In the genomic region with DNA sequence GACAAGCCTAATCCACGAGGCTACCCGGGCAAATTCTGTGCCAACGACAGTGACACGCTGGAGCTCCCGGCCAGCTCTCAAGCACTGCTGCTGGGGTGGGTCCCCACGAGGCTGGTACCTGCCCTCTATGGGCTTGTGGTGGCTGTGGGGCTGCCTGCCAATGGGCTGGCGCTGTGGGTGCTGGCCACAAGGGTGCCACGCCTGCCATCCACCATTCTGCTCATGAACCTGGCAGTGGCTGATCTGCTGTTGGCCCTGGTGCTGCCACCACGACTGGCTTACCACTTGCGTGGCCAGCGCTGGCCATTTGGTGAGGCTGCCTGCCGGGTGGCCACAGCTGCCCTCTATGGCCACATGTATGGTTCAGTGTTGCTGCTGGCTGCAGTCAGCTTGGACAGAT, we compare ENCODE assay signal across 12 mouse cellular contexts. TPM values are rescaled to one million over a fixed set of nuclear protein-coding genes. Genes with fewer than 3 reads are reported as not detected.
DNase-seq lines count a peak whose midpoint lies in the region; ATAC-seq lines count a peak whose summit lies in the region.
"Had no signal": no experiment of that assay in that cellular context is flagged by ENCODE, and none has a peak within 500 bp of the region (broad histone marks: within the 10 kb centered on the region; RNA-seq: fewer than 3 reads in every experiment).

No protein-coding gene starts in this region.

- no peaks in the 10 kb centered on the region for H3K27me3 ChIP-seq in forebrain, embryonic 10.5 days (ENCODE audit: poor library complexity, severe bottlenecking)
- H3K27me3 ChIP-seq in forebrain, embryonic 15.5 days, result no peaks in the 10 kb centered on the region
- H3K27me3 ChIP-seq in kidney, embryonic 15.5 days, result no peaks in the 10 kb centered on the region
- H3K27me3 ChIP-seq: limb, embryonic 15.5 days had no signal

- no peak for DNase-seq in forebrain, embryonic 10.5 days (ENCODE audit: extremely low spot score, low spot score)
- no peak for DNase-seq in kidney, adult 11 months
- DNase-seq in thymus, postnatal 14 days, result peak; percentile 10
- DNase-seq in thymus, postnatal 10 days (ENCODE audit: low spot score in 2 of 2), result no peak
- DNase-seq in embryo, embryonic 9.5 days (ENCODE audit: extremely low spot score), result no peak
- no peak for DNase-seq in gastrocnemius, postnatal 4 days (ENCODE audit: low spot score in 2 of 2)
- DNase-seq: cerebellum, postnatal 14 days; layer of hippocampus, adult 9-11 months; midbrain, embryonic 14.5 days had no signal

- H3K9me3 ChIP-seq in forebrain, embryonic 10.5 days, result no peaks in the 10 kb centered on the region
- H3K9me3 ChIP-seq in forebrain, embryonic 15.5 days, result no peaks in the 10 kb centered on the region
- H3K9me3 ChIP-seq in kidney, embryonic 15.5 days (replicated peaks), result no peaks in the 10 kb centered on the region
- H3K9me3 ChIP-seq: limb, embryonic 15.5 days had no signal

- H3K4me1 ChIP-seq in forebrain, embryonic 10.5 days, result no peaks in the 10 kb centered on the region
- no peaks in the 10 kb centered on the region for H3K4me1 ChIP-seq in forebrain, embryonic 15.5 days
- peaks cover 7% of the 10 kb centered on the region; the same call in 1 of the 2 replicates for H3K4me1 ChIP-seq in kidney, embryonic 15.5 days
- H3K4me1 ChIP-seq: limb, embryonic 15.5 days had no signal

- H3K4me2 ChIP-seq in forebrain, embryonic 15.5 days (replicated peaks), result no peak overlapping the region
- H3K4me2 ChIP-seq in kidney, embryonic 15.5 days, result peak overlapping the region; percentile 28; the same call in 1 of the 2 replicates
- H3K4me2 ChIP-seq: limb, embryonic 15.5 days had no signal

- no peak overlapping the region for H3K4me3 ChIP-seq in forebrain, embryonic 10.5 days
- no peak overlapping the region for H3K4me3 ChIP-seq in forebrain, embryonic 15.5 days
- H3K4me3 ChIP-seq in kidney, embryonic 15.5 days (replicated peaks), result no peak overlapping the region; the same call in 1 of the 2 replicates
- H3K4me3 ChIP-seq: limb, embryonic 15.5 days had no signal

- WGBS in forebrain, embryonic 10.5 days, result 92% methylated on average over 12 of the region's 12 CpGs
- 90% methylated on average over 12 of the region's 12 CpGs for WGBS in forebrain, embryonic 15.5 days
- WGBS in kidney, embryonic 15.5 days, result 89% methylated on average over 12 of the region's 12 CpGs

- ATAC-seq in forebrain, embryonic 15.5 days (replicated peaks), result no peak
- no peak for ATAC-seq in kidney, embryonic 15.5 days (replicated peaks; ENCODE audit: low FRiP score)

- no peak overlapping the region for H3K9ac ChIP-seq in forebrain, embryonic 15.5 days (replicated peaks)
- no peak overlapping the region for H3K9ac ChIP-seq in kidney, embryonic 15.5 days
- H3K9ac ChIP-seq: limb, embryonic 15.5 days had no signal

- H3K36me3 ChIP-seq in forebrain, embryonic 10.5 days (replicated peaks), result peaks cover 24% of the 10 kb centered on the region
- H3K36me3 ChIP-seq in forebrain, embryonic 15.5 days, result peaks cover 17% of the 10 kb centered on the region
- peaks cover 21% of the 10 kb centered on the region for H3K36me3 ChIP-seq in kidney, embryonic 15.5 days

- H3K27ac ChIP-seq in forebrain, embryonic 10.5 days, result peak overlapping the region; percentile 30; the same call in 1 of the 2 replicates
- no peak overlapping the region for H3K27ac ChIP-seq in forebrain, embryonic 15.5 days (replicated peaks)
- H3K27ac ChIP-seq in kidney, embryonic 15.5 days, result 0 out of 2 replicates have a peak overlapping the region, but pooled peaks have one; percentile 32
- H3K27ac ChIP-seq: limb, embryonic 15.5 days had no signal

RNA-seq across cellular contexts. Expression of a gene that starts 0.6 kb away (rescaled TPM):
- 2.0 and 2.7 TPM in 2 replicates for polyA plus RNA-seq in forebrain, embryonic 10.5 days (2016; fragmentation: Nextera tagmentation; extraction: Ambion mirVana)
- 0.45 and 0.50 TPM in 2 replicates for polyA plus RNA-seq in forebrain, embryonic 15.5 days (2015; fragmentation: Nextera tagmentation; extraction: Ambion mirVana)
- polyA plus RNA-seq in kidney, embryonic 15.5 days (2015; fragmentation: Nextera tagmentation; extraction: Ambion mirVana), result 3.5 and 3.6 TPM in 2 replicates
- total RNA-seq in gastrocnemius, postnatal 4 days (2021), result 1 to 10 TPM; 2.3 to 2.4 TPM

RNA-seq across cellular contexts. Expression of a gene that starts 39.2 kb away (rescaled TPM):
- 146 and 151 TPM in 2 replicates for polyA plus RNA-seq in forebrain, embryonic 10.5 days (2016; fragmentation: Nextera tagmentation; extraction: Ambion mirVana)
- polyA plus RNA-seq in forebrain, embryonic 15.5 days (2015; fragmentation: Nextera tagmentation; extraction: Ambion mirVana), result 196 and 197 TPM in 2 replicates
- polyA plus RNA-seq in kidney, embryonic 15.5 days (2015; fragmentation: Nextera tagmentation; extraction: Ambion mirVana), result 158 and 160 TPM in 2 replicates
- 100 to 1,000 TPM; 113 to 127 TPM for total RNA-seq in gastrocnemius, postnatal 4 days (2021)
